Mouse (Mus musculus): ENCODE results near the gene Tmem121.
"Not testable (repeated sequence)": the region's sequence is repeated elsewhere in the genome, so short reads cannot be mapped to it uniquely, and the experiment has no call there.

The Tmem121 gene

DNA sequence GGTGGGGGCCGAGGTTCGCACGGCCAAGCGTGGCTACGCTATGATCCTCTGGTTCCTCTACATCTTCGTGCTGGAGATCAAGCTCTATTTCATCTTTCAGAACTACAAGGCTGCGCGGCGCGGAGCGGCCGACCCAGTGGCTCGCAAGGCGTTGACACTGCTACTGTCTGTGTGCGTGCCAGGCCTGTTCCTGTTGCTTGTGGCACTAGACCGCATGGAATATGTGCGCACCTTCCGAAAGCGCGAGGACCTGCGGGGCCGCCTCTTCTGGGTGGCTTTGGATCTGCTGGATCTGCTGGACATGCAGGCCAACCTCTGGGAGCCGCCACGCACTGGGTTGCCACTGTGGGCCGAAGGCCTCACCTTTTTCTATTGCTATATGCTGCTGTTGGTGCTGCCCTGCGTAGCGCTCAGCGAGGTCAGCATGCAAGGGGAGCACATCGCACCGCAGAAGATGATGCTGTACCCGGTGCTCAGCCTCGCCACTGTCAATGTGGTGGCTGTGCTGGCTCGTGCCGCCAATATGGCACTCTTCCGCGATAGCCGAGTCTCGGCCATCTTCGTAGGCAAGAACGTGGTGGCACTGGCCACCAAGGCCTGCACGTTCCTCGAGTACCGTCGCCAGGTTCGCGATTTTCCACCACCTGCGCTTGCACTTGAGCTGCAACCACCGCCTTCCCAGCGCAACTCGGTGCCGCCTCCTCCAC is 2.8 kb downstream of the Tmem121 start:
- DNase-seq, result no peak

DNA sequence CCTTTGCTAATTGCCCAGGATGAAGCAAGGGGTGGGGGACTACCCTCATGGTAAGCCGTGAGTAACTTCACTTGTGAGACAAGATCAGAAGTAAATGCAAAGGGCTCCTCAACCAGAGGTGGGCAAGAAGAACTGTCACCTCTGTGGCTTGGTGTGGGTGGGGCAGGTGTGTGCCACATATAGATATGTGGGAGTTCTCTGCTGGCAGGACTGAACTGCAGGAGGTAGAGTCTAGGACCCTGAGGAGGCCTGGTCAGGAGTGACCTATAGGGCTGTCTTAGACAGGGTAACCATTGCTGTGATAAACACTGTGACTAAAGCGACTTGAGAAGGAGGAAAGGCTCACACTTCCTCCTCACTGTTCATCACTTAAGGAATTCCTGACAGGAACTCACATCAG is 7.7 kb downstream of the Tmem121 start:
- DNase-seq, result no peak

DNA sequence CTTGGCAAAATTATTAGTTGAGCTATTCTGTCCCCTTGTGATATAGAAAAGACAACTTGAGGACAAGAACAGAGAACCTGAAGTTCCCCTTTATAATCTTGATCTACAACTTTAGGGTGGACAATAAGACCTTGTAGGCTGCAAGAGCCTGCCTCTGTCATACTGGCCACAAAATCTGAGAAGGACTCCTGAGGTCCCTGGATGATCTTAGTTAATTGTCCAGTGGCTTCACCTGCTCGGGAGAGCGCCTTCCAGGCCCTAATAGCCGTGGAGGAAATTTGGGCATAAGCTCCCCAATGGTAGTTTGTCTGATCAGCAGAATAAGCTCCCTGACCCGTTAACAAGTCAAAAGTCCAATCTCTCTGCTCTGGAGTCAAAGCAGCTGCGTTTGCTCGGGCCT is 13.4 kb downstream of the Tmem121 start:
- DNase-seq, result not testable (repeated sequence)

DNA sequence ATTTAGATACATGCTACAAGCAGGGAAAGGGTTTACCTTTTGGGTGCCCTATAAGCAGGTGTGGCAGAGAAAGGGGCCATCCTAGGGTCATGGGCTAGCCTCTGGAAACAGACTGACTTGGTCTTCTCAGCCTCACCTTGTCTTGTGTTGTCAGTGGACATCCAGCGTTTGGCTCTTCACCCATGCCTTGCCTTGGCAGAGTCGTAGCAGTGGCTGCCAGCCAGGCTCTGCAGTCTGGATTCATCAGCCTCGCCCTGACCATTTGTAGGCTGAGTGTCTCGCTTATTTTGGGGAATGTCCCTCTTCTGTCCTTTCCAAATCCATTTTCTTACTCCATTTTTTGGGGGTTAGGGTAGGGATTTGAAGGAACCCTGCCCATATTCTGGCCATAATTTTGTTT is 15.6 kb downstream of the Tmem121 start:
- no peak for DNase-seq

DNA sequence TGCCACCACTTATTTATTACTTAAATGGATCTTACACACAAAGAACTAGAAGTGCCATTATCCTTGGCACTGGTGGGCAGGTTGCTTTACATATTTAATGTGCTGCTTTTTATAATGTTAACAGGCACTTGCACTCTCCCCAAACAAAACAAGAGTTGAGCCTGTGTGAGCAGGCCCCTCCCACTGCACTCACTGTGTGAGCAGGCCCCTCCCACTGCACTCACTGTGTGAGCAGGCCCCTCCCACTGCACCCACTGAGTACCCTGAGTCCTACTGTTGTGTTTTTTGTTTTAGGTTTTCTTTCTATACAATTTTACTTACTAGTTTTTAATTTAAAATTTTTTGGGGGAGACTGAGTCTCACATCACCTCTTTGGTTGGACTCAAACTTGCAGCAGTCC is 16.3 kb downstream of the Tmem121 start:
- DNase-seq, result no peak

DNA sequence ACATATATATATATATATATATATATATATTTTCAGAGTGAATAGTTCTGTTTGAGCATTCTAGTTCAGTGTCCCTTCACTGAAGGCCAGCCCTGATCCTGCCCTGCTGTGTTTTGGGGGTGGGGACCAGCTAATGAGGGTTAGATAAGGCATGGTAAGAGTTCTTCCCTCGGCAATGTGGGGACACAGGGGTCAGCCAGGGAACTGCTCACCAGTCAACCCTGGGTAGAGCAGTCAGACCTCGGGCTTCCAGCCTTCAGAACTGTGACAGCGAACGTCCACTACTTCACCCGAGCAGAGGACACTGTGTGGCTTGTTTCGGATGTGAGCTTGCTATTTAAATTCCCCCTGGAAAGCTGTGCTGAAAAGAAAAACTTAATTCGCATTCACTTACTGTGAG is 17.8 kb downstream of the Tmem121 start:
- DNase-seq, result no peak

DNA sequence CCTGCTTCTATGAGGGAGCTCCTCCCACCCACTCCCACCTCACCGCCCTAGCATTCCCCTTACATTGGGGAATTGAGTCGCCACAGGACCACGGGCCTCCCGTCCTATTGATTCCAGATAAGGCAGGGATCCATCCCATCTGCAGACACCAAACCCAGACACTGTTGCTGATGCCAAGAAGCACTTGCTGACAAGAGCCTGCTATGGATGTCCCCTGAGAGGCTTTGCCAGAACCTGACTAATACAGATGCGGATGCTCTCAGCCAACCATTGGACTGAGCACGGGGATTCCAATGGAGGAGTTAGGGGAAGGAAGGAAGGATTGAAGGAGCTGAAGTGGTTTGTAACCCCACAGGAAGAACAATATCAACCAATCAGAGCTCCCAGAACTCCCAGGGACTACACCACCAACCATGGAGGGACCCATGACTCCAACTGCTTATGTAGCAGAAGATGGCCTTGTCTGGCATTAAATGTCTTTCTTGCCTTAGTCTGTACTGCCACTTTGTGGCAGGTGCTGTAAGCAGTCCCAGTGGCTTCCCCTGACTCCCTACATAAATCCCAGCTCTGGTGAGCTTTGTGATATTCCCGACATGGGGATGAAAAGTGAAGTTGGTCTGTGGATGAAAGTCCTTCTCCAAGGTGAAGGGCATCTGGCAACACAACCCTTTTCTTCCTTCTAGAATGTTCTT is 19.7 kb downstream of the Tmem121 start:
- no peak for DNase-seq

DNA sequence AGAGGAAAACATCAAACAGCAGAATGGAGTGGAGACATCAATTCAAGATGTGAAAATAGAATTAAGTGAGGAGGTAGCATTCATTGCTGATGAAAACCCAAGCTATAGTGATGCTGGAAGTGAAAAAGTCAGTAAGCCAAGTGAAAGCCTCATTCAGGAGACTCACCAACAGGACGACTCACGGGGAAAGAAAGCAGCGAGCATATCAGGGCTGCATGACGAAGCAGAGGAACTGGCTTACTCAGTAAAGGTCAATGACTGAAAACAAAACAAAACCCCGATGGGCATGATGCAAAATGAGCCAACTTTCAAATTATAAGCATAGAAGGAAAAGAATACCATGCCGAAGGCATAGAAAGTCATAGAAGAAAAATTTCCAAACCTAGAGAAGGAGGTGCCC is 22.0 kb downstream of the Tmem121 start:
- DNase-seq, result no peak

DNA sequence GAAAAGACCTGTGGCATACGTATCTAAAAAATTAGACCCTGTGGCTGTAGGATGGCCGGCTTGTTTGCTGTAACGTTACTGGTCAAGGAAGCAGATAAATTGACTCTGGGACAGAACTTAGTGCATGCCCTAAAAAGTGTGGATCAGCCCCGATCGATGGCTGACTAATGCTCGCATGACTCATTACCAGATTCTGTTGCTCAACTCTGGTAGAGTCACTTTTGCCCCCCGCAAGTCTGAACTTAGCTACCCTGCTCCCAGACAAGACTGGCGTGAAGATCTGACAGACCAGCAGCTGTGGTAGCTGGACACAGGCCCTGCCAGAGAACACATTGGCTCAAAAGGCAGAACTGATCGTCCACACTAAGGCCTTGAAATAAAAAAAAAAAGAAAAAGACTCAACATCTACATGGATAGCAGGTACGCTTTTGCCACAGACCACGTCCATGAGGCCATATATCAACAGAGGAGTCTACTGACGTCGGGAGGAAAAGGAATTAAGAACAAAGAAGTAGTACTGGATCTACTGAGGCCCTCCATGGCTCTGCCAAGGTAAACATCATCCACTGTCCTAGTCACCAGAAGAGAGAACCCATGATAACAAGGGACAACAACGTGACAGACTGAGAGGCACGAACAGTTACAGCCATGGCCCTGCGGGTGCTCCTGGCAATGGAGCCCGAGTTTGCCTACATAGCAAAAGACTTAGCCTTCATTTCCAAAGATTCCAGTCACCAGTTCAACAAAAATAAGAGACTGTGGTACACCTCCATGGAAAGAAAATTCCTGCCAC is 25.1 kb downstream of the Tmem121 start:
- no peak for DNase-seq

DNA sequence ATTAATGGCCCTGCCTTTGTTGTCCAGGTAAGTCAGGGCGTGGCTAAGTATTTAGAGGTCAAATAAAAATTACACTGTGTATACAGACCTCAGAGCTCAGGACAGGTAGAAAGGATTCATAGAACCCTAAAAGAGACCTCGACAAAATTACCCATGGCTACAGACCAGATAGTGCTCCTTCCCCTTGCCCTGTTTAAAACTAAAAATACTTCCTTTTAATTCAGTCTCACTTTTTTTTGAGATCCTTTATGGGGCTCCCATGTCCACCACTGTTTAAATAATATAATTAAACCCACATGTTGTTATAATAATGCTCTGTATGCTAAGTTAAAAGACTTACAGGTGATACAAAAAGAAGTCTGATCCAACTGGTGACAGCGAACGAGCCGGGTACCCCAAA is 26.0 kb downstream of the Tmem121 start:
- DNase-seq, result no peak

DNA sequence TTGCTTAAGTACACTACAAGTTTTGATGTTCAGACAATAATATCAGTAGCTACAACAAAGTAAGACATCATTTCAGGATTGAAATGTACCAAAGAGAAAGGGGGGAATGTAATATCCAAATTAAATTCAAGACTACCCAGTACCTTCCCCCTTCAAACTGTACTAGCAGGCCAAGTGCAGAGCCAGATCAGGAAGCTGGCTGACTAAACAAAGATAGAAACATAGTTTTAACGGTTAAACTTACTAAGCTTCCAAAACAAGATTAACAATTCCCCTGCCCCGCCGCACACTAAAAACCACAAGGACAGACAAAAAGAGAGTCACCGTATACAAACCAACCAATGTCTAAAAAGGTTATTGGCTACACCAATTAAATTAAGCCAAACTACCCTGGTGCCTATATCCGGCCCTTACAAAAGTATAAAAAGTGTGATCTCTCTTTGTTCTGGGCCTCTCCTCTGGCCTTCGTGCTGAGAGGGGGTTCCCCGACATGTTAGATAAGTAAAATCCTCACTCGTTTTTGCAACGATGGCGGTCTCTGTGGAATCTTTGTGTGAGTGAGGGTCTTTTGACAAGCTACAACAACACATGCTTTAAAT is 26.7 kb downstream of the Tmem121 start:
- DNase-seq, result no peak

DNA sequence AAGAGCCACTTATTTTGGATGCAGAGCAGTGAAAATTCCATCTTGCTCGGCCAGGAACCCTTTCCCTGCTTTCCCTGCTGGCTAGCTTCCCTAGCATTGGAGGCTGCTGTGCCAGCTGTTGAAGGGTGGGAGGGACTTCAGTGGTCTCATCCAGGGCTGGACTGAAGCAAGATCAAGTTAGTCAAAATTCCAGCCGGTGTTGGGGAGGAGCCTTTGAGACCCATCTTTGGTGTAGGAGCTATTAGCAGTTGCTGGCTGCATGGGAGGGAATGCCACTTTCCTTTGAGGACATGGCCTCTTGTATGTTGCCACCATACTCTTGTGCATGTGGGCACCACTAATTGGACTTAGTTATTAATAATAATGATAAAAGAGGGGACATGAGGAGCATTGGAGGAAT is 27.5 kb downstream of the Tmem121 start:
- no peak for DNase-seq

DNA sequence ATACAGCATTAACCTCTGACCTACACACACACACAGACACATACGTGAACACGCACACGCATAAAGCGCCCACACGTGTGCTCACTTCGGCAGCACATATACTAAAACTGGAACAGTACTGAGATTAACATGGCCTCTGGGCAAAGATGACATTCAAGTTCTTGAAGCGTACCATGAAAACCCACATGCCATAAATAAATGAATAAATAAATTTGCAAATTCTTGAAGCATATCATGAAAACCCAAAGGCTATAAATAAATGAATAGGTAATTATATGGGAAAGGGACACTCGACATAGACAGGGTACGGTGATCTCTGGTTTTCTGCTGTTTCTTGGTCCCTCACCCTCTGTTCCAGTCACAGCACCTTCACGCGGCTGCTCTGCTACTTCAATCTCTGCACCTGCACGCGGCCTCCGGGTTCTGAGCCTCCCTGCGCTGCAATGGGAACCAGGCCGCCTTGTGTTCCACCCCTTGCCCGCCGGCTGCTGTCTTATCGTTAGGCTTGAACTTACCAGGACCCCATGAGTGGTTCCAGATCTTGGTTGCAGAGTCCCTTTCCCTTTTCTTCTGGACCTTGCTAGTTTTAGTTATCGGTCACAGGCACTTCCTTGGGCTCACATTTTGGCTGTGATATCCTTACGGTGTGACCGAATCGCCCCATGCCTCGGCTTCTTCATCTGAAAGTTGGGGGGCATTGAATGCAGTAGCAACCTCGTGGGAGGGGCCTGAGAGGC is 28.5 kb downstream of the Tmem121 start:
- no peak for DNase-seq

DNA sequence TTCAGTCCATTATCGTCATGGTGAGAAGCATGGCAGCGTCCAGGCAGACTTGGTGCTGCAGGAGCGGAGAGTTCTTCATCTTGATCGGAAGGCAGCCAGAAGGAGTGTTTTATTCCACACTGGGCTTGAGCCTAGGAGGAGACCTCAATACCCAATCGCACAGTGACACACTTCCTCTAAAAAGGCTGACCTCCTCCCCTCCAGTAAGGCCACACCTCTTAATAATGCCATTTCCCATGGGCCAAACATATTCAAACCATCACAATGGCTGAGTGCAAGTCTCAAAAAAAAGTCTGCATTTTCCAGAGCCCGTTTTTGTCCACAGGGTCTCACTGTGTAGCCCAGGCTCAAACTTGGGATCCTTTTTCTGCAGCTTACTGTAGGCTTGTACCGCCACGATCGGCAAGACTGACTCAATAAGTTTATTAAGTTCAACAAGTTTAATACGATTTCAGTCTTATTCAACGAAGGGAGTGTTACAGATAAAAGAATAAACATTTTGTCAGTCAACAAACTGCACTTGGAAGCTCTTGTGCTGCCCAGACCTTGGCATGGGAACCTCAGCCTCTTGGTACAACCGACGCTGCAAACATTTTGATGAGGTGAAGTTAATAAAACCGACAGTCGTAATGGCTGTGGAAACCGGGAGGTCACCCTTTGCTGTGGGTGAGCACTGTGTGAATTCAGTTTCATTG is 29.4 kb downstream of the Tmem121 start:
- DNase-seq, result no peak

DNA sequence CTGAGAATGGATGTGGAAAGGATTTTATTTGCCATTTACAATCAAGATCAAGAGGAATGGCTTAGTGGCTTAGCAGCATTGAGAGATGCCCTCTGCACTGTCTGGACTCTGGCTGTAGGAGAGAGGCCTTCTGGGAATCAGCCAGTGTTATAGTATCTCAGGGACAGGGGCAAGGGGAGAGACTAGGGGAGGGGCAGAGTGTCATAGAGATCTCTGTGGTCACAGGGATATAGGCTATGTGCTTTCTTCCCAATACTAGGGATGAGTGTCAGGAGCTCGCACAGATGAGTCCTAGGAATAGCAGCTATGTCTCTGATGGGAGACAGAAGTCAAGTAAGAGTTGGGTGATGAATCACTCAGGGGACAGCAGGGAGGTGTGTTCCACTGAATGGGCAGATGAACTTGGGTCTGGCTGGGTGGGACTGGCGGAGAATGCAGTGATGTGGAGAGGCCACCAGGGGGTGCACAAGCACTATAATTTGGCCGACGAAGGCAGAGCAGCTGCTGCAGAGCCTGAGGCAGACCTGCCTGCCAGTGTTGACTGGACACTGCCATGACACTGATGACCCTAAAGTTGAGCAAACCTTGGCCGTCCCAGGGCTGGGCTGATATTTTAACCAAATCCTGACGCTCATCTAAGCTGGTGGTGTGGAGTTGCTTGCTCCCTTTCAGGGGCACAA is 30.1 kb downstream of the Tmem121 start:
- DNase-seq, result peak; percentile 43 to 45

DNA sequence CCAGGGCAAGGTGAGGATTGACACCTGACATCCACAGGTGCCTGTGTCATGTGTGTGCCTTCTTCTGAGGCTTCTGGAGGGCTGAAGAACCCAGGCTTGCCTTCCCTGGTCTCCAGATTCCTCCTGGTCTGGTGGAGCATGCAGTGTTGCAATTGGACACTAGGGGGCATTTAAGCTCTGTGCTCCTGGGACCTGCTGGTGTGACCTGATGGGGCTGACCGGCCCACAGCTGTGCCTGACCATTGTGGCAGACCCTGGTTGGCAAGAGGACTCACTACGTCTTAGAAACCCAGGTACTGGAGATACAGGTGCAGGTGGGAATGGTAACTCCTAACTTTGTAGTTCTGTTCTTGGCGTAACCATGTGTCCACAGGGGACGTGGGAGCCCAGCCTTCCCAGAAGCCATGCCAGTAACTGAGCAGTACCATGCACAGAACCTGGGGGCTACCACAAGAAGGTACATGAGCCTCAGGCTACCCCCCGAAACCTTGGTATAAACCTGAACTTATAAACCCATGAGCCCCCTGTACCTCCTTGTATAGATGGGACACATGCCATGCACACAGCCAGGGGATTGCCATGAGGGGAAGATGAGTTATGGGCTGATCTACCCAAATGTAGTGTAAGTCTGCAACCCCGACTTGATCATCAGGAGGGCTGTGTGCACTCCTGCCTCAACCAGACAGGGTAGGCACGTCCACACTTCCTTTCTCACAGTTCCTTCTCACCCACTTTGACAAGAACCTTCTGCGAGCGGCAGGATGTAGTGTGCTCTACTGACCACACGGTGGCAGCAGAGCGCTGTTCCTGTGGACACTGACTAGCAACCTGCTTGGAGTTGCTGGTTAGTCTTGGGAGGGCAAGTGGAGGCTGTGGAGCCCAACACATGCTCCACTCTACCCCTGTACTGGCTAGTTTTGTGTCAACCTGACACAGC is 31.8 kb downstream of the Tmem121 start:
- DNase-seq, result peak; percentile 64 to 72

DNA sequence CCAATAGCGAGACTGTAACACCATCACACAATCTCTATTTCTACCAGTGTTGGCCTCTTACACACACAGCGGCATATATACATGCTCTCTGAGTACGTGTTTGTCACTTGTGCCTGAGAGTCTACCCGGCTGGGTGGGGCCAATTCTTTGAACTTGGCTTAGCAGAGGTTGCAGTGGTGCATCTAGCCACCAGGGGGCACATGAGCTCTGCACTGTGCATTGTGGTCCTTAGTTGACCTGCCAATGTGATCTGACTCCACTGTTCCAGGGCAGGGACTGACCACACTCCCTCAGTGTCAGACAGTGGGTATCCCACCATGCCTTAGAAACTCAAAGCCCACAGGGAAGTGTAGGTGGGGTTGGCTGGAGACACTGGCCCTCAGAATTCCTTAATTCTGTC is 34.1 kb downstream of the Tmem121 start:
- DNase-seq, result peak; percentile 42 to 57

DNA sequence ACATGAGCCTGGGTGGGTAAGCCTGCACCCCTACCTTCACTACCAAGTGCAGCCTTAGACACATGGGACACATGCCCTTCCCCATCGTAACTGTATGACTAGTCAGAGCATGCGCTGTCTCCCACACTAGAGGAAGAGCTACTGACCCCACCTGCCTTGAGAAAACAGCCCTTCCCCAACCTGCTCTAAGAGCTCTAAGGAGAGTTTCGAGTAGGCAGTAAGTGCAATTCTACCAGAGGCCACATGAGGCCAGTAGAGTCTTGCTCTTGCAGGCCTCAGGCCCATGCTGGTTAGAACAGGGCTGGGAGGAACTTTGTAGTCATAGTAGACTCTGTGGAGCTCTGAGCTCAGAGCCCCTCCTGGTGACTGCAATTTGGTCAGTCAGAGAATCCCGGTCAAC is 34.7 kb downstream of the Tmem121 start:
- DNase-seq, result peak; percentile 42 to 68

DNA sequence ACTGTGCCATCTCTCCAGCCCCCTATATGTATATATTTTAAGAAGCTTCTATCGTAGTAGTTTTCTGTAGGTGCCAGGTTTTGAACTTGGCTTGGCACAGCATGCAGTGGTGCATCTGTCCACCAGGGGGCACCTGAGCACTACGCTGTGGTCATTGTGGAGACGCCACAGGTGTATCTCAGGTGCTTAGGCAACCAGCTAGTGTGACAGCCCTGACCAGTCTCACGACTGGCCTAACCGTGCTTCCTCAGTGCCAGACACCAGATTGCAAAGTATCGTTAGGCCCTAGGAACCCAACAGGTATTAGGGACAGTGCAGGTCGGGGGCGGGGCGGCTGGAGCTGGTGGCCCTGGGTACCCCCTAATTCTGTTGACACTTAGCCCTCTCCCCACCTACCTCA is 35.6 kb downstream of the Tmem121 start:
- peak; percentile 46 to 55 for DNase-seq

DNA sequence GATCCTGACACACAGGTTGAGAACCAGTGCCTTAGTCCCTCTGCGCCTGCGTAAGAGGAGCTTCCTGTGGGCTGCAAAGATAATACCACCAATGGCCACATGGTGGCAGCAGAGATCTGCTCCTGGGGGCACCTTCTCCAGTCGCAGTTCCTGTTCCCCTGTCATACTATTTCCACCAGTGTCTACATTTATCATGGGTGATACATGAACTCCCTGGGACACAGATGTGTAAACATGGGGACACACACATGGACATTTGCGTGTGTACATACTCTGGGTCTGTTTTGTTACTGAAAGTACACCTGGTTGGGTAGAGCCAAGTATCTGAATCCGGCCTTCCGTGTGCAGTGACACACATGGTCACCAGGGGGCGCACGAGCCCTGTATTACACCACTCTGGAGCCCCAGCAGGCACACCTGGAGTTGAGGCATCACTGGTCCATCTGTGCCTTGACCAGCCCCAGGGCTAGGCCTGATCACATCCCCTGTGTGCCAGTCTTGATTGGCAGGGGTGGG is 36.4 kb downstream of the Tmem121 start:
- peak; percentile 84 to 88 for DNase-seq
